Mouse (Mus musculus): ENCODE measurements around the gene St8sia4. TPM values are rescaled to one million over a fixed set of nuclear protein-coding genes. Genes with fewer than 3 reads are reported as not detected.

St8sia4 gene
- total RNA-seq (2014; fragmentation: Nextera tagmentation), result 5.3 and 5.5 TPM in 2 replicates
- 10.1 and 12.1 TPM in 2 replicates for total RNA-seq (2017)

DNA sequence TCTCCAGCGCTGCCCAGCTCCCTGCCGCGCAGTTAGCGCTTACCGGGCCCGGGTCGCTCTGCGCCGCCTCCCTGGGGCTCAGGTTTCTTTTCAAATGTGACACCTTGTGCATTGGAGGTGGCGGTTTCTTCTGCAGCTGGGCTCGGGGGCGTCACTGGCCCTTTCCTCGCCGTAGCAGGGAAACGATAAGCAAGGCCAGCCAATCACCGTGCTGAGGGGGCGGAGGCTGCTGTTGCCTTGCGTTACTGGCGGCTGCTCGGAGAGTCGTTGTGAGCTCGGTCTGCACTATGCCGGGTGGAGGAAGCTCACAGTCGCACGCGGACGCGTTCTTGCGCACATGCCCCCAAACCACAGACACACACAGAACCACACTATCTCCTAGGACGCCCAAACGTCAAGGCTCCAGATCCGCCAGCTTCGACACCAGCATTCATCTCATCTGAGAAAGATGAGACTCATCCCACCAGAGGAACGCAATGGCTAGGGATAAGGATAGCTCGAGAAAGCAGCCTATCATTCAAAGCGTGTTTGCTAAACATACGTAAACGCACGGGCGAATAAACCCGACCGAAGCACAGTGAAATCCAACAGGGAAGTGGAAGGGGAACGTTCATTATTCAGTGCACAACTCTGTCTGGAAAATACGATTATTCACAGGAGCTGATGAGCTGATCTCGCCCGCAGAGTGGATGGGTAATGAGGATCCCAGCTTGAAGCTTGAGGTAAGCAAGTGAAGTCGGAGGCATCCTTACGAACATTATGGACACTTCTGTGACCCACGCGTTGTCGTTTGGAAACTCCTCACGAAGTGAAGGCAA is at the start of gene St8sia4:
Gene St8sia4, minus strand, starts transcription at position 137 of the 818 bp plus-strand sequence.
- ATAC-seq (replicated peaks; ENCODE audit: low FRiP score, low TSS enrichment, poor library complexity, severe bottlenecking), result peak; percentile 94

DNA sequence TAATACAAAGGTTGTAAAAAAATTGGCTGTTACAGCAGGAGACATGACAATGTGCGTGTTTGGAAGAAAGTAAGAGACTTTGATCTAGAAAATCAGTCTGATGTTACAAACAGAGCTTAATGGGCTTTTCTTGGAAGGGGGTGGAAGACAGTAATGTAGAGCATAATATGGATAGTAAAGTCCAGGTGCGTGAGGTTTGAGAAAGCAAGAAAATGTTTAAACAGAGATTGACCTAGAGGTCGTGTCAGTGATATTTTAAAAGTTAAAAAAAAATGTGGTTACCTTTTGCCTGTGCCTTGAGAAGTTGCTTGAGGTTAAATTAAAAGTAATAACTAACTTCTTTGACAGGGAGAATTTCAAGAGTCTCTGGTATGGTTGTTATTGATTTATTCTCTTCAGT is 41.8 kb upstream of the St8sia4 start:
- no peak for ATAC-seq (replicated peaks; ENCODE audit: low FRiP score, low TSS enrichment, poor library complexity, severe bottlenecking)

DNA sequence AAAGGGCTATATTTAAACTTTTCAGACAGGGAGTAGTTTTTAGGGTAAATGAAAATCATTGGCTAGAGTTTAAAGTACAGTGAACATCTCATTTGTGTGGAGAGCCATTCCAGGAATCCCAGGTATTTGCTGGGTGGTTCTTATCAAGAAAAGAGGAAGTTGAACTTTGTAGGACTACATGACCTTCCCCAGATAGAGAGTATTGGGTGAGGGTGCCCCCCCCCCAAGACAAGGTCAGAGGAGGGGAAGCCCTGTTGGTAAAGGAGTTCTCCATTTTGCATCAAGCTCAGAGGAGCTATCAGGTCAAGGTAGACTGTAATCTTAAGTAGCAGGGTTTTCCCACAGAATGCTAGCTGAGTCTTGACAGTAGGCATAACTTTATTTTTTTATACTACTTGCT is 32.5 kb upstream of the St8sia4 start:
- ATAC-seq (replicated peaks; ENCODE audit: low FRiP score, low TSS enrichment, poor library complexity, severe bottlenecking), result no peak

DNA sequence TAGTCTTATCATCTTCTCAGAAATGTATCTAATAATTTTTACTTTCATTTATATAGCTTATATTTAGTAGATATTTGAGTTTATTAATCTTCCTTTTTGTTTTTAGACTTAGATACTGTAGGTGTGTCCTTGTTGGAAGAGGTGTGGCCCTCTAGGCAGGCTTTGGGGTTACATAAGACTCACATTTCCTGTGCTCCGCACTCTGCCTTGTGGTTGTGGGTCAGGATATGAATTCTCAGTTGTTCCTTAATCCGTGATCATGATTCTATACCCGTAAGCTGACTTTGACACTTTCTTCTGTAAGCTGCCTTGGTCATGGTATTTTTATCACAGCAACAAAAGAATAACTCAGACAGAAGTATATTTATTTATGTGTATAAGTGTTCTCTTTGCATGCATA is 6.7 kb upstream of the St8sia4 start:
- ATAC-seq (replicated peaks; ENCODE audit: low FRiP score, low TSS enrichment, poor library complexity, severe bottlenecking), result peak; percentile 68

DNA sequence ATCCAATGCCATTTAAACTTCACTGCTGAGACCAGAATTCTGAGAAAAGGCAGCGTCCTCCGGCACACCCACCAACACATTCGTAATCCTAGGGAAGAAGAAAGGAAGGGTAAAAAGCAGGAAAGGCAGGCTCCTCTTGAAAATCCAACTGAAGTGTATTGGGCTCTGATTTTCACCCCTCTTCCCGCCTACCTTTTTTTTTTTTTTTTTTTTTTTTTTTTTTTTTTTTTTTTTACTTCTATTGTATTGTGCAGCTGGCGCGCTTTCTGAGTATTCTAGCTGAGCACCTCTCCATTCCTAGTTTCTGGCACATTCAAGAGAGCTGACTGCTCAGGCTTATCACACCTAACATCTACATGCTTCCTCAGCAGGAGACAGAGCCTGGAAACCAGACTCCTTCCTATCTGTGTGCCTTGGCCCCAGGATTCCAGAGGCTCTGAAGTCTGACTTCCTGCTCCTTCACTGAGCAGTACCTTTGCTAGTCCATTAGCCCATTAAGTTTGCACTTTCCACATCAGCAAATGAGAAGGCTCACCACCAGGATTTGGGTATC is 958 bp upstream of the St8sia4 start:
- ATAC-seq (replicated peaks; ENCODE audit: low FRiP score, low TSS enrichment, poor library complexity, severe bottlenecking), result no peak

DNA sequence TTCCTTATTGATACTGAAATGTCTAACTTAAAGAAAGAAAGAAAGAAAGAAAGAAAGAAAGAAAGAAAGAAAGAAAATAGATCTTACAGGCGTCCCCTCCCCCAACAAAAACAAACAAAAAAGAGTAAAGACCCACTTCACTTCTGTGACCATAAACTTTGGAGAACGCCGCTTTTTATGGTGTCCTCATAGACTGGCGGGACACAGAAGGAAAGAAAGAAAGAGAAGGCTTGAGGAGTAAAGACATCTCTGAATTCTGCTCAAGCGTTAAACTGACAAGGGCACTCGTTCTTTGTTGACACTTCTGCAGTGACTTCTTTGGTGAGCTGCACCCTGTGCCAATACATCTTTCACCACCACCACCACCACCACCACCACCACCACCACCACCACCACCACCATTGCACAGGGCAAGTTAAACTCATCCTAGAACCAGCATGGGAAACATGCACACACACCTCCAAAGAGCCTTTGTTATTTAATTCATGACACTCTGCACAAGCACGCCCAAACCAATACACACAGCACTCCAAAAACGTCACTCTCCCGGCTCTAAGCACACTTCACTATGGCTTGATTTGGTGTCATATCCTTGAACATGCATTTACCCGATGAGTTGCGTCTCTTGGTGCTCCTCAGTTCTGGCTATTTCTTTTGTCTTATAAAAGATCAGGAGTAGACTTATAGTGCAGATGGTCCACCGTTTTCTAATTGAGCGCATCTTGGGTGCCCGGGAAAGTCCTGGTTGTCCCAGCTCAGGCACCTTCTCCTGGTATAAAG is 640 bp downstream of the St8sia4 start:
- ATAC-seq (replicated peaks; ENCODE audit: low FRiP score, low TSS enrichment, poor library complexity, severe bottlenecking), result peak; percentile 12

DNA sequence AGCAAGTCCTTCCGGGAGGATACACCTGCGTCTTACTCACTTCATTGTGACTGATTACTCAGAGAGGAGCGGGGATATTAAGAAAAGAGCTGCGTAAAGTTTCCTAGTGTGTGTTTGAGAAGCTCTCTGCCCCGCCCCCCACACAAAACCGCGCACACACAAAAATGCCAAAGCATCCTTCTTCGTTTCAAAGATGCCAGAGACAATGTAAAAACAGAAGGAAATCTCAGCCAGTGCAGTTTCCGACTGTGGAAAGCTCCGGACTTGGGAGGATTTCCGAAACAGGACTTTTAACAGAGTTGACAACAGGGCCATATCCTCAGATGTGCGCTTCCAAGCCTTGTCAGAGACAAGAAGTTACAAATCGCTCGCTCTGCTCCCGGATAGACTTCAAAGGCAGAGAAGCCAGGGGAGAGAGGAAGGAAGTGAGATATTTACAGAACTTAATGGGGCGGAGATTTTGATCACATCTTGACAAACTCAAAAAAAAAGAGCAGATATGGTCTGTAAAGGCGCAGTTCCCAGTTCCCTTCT is 1.4 kb downstream of the St8sia4 start:
- ATAC-seq (replicated peaks; ENCODE audit: low FRiP score, low TSS enrichment, poor library complexity, severe bottlenecking), result no peak

DNA sequence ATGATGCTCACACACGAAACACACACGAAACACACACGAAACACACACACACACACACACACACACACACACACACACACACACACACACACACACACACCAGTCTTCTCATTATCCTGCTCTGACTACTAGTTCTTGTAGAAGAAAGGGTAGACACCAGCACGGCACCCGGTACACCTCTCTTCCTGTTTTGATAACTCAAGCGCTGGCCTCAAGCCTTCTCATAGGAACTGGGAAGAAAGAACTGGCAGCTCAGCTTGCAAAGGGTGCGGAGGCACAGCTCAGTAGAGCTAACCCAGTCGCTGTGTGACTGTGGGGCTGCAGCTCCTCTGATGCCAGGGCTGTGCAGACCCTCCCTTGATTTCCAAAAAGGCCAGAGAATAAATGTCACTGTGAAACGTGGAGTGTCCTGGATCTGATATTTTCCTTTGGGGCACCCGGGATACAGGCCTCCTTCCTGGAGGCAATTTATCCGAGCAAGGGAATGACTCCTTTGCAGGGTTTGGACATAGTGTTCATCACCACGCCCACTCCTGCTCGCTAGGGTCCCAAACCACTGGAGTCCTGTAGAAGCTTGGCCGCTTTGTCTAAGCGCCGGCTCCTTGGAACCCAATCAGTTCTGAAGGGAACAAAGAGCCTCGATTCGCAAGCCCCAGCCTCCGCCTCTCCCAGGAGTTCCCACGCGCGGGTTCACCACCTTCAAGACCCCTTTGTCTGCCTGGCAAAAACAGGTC is 2.2 kb downstream of the St8sia4 start:
- peak; percentile 27; the same call in 1 of the 2 replicates for ATAC-seq (replicated peaks; ENCODE audit: low FRiP score, low TSS enrichment, poor library complexity, severe bottlenecking)

DNA sequence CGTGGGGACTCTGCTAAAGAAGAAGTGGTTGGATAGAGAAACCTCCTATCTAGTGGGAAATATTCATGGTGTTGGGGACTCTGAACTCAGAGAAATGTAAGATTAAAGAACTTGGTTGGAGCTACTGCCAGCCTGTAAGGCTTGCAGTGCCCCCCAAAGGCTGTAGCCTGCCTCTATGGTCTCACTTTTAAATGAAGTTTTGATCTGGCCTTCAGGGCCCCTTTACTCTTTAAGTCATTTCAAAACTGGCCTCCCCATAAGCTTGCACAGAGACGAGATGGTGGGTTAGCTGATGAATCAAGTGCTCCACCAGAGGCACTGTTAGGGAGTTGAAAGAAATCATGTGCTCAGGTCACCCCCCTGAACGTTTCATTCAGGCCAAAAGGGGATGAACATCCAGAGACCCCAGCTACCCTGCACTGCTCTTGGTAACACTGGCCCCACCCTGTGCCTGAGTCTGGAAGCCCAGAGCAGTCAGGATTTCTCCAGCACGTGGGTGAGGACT is 3.0 kb downstream of the St8sia4 start:
- no peak for ATAC-seq (replicated peaks; ENCODE audit: low FRiP score, low TSS enrichment, poor library complexity, severe bottlenecking)

DNA sequence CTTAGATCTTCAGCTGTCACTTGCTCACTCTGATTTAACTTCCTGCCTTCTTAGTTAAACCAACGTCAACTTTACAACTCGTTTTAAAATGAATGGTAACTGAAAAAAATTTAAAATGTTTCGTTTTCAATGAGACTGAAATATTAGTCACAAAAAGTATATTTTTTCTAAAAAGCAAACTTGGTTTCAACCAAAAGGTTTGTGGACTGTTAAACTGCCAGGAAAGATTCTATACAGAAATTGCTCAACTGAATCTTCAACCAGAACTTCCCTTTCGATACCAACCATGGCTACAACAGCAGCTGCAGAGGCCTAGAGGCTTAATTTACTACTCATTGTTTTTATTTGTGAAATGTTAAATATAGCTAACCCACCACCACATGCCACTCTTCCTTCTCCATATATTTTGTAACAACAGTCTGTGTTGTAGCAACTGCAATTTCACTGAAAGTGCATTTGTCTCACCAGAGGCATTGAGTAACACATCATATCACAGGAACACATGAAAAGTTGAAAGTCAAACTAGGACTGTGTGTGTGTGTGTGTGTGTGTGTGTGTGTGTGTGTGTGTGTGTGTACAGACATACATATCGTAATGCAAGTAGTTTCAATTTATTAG is 10.2 kb downstream of the St8sia4 start:
- 0 out of 2 replicates have a peak, but pooled peaks have one; percentile 34 for ATAC-seq (replicated peaks; ENCODE audit: low FRiP score, low TSS enrichment, poor library complexity, severe bottlenecking)

DNA sequence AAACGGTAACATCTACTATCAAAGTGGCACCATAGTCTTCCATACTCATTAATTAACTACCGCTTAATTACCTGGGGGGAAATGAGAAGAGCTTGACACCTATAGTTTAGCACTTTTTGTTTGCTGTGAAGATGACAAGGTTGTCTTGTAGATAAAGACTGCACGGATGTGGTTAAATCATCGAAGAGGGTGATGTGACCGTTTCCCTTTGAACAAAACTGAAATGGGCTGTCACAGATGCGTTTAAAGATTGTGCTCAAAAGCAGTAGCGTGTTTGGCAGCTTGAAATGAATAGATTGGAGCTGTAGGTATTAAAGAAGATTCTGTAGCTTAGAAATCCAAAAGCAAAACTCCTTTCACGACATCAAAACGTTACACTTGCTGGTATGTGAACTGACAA is 11.8 kb downstream of the St8sia4 start:
- ATAC-seq (replicated peaks; ENCODE audit: low FRiP score, low TSS enrichment, poor library complexity, severe bottlenecking), result peak; percentile 91

DNA sequence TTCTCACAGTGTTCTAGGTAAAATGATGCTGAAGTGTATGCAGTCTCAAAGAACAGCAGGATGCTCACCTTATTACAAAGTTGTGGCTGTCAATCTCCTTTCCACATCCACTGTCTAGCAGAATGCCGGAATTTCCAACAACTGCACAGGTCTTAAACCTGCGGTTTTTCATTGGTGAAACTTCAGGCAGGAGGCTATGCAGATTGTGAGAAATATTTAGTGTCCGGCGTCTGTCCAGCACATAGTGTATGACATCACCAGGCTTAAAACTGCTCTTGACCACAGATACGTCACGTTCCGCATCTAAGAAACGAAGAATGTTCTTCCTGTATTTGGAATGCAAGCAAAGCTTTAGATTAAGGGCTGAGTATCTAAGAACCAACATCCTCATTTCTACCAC is 13.9 kb downstream of the St8sia4 start:
- ATAC-seq (replicated peaks; ENCODE audit: low FRiP score, low TSS enrichment, poor library complexity, severe bottlenecking), result no peak

DNA sequence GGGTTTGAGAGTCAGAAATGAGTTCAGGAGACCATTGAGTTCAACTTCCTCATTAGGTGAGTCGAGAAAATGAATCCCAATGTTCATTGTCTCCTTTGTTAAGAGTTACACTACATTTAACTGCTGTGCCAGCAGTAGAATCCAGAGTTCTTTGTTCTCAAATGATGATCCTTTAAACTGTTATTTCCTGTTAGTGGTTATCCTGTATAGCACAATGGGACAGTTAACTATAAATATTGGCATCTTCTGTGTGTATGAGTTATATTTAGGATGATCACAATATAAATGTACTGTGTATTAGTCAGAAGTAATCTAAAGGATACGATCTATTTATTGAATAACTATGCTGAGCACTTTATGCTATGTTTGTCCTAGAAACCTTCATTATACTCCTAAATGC is 23.1 kb downstream of the St8sia4 start:
- no peak for ATAC-seq (replicated peaks; ENCODE audit: low FRiP score, low TSS enrichment, poor library complexity, severe bottlenecking)

DNA sequence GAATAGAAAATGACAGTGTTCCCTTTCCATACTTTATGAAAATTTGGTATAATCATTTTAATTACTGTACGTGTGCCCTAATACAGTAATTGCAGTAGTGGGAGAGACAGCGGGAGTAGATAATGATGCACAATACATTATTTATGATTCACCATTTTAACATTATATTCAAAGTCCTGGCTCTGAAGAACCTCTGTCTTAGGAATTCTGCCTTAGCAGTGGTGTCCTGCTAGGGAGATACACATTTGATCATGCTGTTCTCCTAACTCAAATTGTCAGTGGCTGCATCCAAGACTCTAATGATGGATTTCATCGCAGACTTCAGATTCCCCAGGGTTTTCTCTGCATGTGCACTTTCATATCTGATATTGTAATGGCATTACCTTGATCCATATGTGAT is 28.4 kb downstream of the St8sia4 start:
- no peak for ATAC-seq (replicated peaks; ENCODE audit: low FRiP score, low TSS enrichment, poor library complexity, severe bottlenecking)

DNA sequence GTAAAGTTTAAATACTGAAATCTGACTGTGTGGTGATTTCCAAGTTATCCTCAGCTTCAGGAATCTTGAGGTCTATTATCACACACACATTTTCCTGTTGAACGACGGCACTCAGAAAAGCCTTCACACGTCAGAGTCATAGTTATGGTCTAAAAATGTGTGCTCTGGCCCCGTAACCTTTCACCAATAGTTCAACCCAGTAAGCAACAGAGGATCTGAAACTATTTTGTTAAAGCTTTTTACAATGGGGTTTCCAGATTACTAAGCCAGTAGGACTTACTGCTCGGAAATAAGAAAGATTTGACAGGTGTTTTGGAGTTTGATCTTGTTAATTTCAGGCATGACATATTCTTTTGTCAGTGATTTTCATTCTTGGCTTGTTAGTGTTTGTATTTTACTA is 43.0 kb downstream of the St8sia4 start:
- no peak for ATAC-seq (replicated peaks; ENCODE audit: low FRiP score, low TSS enrichment, poor library complexity, severe bottlenecking)

DNA sequence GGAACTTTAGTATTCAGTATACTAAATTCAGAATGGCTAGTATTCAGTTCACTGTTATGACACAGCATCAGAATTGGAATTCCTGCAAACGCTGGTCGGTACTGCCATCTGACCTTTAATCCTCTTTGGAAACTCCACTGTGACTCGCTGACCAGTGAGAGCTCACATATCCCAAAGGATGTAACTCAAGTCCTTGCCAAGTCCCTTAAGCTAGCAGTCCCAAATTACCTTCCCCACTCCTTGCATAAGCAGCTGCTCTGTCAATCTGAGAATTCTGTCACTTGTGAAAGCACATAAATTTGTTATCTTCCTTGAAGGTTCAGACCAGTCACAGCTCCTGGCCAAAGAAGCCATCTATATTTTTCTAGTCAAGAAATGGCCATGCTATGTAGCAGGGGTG is 48.7 kb downstream of the St8sia4 start:
- no peak for ATAC-seq (replicated peaks; ENCODE audit: low FRiP score, low TSS enrichment, poor library complexity, severe bottlenecking)

DNA sequence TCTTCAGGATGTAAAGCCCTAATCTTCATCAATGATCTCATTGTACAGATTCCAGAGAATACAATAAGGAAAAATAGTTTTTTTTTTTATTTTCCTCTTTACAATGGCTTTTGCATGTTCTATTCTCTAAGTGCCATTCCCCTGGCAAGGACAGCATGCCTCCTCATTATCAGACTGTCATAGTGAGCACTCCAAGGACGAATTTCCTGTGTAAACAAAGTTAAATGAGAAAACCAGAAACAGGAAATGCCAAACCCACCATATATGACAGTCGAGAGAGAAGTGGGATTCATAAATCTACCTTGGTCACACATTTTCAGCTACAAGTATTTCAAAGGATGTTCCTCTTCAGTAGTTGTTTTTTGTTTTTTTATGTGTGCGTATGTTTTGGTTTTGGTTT is 49.2 kb downstream of the St8sia4 start:
- ATAC-seq (replicated peaks; ENCODE audit: low FRiP score, low TSS enrichment, poor library complexity, severe bottlenecking), result no peak

DNA sequence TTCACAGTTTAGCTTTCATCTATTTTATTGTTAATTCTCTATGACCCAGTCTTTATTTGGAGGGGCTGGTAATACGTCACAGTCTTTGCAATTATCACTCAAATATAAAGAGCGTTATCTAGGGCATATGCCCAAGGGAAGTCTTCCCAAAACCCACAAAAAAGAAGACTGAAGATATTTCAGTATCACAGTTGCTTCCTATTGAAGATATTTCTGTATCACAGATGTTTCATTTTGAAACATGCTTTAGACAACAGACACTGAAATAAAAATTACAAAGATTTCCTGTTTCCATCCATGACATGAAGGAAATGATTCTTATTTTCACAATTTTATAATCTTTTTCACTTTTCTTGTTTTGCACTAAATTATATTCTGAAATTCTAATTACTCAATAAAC is 57.4 kb downstream of the St8sia4 start:
- ATAC-seq (replicated peaks; ENCODE audit: low FRiP score, low TSS enrichment, poor library complexity, severe bottlenecking), result no peak

DNA sequence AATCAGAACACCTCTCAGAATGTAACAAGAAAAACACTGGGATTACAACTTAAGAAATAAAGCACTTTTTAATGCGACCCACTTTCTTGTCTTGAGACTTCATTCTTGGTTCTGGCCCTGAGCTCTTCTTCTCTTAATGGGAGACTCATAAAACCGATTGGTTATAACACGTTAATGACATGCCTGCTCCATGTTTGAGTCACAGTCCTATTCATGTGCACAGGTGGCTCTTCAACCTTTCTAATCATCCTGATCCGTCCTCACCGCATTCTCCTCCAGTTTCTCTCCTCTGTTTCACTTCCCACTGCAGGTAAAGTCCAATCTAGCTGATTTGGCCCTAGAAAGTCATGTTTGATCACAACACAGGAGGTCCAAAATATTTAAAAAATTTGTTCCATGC is 58.3 kb downstream of the St8sia4 start:
- ATAC-seq (replicated peaks; ENCODE audit: low FRiP score, low TSS enrichment, poor library complexity, severe bottlenecking), result no peak

Measured in megakaryocyte-erythroid progenitor cell, adult 5-6 weeks (primary cell).